Mouse (Mus musculus): Measurements from ENCODE around the gene Mfsd13b.
"Not testable (repeated sequence)": the region's sequence is repeated elsewhere in the genome, so short reads cannot be mapped to it uniquely, and the experiment has no call there.

Mfsd13b gene

DNA sequence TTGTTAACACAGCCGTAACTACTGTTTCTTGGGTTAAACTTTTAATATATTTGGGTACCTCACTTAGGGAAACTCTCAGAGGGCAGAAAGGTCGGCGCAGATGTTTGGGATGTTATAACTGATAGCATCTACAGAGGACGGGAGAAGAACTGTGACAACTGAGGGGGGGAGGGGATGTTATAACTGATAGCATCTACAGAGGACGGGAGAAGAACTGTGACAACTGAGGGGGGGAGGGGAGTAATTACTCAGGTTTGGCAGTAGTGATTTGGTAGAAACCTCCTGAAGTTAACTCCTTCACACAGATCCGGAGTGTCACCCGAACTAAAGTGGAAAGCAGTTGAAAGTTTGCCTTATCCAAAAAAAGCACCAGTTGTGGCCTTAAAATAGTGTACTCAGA, 659 bp downstream of the Mfsd13b start:
- DNase-seq (ENCODE audit: low read depth, low spot score): no peak

DNA sequence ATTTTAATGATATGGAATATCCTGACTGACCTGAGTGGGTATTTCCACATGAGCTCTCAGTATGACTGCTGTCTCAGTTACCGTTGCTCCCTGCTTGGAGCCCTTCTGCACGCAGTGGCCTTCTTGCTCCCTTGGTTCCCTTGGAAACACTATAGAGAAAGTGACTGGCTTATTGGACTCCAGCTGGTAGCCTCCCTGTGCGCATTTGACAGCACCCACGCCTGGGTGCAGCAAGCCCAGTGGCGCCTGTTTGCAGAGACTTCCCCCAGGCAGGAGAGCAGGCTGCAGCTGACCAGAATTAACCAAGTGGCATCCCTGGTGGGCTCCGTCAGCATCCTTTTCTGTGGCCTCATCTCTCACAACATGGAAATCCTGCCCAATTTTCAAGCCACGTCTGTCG, 8.9 kb downstream of the Mfsd13b start:
- peak; percentile 57 for DNase-seq (ENCODE audit: low read depth, low spot score)

DNA sequence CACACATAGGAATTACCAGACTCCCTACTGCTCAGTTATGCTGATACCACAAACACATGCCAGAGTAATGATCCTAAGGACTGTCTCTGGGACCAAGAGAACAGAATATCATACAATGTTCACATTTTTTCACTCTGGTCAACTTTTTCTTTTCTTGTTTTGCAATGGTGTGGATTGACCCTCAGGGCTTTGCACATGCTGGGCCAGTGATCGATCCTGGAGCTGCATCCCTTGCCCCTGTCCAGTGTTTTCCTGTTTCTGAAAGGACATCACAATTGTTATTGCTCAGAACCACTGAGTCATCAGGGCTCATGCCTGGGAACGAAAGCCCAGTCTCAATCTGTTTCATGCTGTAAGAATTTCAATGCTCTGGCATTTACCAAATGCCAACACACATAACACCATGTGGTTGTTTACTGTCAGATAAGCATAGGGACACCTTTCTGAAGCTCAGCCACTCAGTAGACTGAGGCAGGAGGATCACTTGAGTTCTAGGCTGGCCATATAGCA, 16.8 kb downstream of the Mfsd13b start:
- no peak for DNase-seq (ENCODE audit: low read depth, low spot score)

DNA sequence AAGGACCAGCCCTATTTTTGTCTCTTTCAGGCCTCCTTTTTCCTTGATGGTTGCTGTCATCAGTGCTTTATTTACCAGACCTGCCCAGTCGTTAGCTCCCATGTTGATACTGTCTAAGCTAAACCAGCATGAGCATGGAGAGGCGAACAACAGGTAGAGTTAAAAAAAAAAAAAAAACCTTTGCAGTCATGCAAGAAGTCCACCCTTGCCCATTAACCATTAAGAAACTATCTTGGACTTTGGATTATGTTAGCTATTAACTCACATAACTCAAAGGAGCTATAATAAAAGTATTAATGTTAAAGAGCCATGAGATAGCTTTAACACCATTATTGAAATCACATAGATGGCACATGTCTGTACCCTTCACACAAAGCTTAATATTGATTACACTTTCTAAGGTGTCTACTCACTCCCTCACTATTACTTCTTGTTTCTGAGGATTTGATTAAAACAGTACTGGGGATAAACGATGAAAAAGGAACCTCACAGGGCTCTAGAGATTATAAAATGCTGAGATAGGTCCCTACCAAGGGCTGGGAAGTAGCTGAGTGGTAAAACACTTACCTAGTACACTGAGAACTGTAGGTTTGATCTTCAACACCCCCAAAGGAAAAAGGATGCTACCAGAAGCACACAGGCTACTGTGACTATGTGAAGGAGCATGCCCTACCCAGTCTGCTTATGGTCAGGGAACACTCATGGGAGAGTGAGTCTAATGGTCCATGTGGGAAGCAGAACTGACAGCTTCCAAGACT, 17.9 kb downstream of the Mfsd13b start:
- DNase-seq (ENCODE audit: low read depth, low spot score): no peak

DNA sequence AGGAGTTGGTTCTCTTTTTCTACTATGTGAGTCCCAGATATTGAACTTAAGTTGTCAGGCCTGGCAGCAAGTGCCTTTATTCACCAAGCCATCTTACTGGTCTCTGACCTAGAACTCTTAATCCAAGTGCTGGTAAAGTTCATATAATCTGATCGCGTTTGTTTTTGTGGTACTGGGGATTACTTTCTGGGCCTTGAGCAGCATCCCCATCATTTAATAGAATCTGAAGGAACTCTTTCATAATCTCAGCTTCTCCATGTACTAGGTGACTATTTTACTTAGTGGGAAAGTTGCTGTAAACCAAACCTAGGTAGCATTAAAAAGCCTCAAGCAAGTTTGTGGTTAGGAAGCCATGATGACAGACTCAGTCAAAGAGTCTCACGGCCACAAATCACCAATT, 19.6 kb downstream of the Mfsd13b start:
- no peak for DNase-seq (ENCODE audit: low read depth, low spot score)

DNA sequence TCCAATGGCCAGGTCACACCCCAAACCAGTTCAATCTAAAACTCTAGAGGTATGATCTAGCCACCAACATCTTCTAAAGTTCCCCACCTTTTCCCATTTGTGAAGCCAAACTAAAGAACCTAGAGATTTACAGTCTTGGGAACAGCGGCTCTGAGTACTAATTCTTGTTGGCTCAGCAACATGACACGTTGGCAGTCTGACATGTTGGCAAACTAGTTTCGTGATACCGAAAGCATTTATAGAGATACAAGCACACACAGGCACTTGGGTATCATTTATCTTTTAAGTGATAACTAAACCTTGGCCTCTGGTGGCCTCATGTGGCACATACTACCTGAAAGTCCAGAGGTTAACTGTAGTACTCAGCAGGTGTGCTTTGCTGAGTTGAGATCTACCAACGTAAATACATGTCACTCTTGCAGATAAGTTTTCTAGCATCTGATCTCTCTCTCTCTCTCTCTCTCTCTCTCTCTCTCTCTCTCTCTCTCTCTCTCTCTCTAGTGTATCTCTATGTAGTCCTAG, 20.2 kb downstream of the Mfsd13b start:
- DNase-seq (ENCODE audit: low read depth, low spot score): no peak

DNA sequence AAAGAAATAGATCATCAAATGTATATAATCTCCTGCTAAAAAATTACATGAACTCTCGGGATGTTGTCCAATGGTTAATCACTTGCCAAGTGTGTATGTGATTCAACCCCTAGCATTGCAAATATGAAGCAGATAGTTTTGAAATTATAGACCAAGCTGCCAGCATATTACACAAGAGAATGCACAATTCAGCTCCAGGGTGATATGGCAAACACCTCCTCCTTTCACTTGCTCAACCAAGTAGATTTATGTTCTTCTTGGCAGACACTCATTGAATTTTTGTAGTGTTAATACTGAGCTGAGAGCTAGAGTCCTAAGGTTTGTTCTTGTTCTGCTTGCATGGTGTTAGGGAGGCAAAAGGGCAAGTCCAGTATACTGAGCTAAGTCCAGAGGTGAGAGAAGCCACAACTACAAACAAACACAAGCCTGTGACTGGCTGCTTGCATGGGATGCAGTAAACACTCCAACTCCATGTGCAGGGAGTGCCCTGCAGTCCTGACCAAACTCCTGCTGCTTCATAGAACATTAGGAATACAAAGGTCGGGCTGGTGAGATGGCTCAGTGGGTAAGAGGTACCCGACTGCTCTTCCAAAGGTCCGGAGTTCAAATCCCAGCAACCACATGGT, 21.6 kb downstream of the Mfsd13b start:
- DNase-seq (ENCODE audit: low read depth, low spot score): no peak

DNA sequence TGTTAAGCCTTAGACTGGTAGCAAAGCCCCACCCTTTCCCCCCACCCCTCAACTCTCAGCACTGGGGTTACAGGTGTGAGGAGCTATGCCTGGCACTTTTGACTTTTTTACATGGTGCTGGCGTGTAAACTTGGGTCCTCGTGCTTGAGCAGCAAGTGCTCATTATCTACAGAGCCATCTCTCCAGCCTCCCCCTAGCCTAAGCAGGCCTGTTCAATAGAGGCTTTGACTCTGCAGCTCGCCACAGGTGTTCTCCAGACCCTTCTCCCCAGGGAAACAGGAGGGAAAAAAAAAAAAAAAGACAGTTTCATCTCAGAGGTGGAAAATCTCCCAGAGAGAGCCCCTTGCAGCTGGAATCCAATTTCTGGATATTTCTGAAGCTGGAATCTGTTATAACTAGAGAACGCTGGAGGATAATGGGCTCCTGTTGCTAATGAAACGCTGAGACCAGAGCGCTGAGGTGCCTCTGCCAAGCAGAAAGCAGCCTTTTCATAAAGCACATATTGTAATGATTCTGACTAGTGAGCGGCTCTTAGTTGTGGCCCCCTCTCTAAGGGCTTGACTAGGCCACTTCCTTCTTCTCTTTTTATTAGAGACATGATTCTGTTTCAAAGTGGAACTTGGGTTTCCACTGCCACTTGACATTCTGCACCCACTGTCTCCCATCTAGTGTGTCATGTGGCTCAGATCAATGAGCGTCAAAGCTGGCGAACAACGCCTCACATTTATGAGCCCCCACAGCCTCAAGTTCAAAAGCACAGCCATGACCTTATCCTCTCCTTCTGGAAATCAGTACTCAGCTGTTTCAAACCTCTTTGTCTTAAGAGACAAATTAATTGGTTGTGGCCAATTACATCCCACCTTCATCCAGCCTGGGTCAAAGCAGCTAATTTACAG, 29.7 kb downstream of the Mfsd13b start:
- DNase-seq (ENCODE audit: low read depth, low spot score): peak; percentile 20

DNA sequence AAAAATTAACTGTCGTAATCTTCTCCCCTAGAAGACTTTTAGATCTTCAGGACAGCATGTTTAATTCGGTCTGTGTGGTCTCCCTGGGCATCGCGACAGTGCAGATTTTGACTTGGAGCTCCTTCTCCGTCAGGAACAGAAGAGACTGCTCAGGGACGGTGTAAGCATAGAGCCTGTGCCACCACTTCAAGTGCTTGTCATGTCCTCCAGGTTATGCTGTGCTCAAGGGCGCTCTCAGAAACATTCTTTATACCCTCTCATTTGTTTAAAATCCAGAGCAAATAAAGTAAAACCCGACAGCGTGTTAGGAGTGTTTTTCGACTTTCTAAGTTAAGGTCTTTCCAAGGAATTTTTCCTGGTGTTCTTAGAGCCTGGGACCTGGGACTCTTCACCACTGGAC, 32.2 kb downstream of the Mfsd13b start:
- no peak for DNase-seq (ENCODE audit: low read depth, low spot score)

DNA sequence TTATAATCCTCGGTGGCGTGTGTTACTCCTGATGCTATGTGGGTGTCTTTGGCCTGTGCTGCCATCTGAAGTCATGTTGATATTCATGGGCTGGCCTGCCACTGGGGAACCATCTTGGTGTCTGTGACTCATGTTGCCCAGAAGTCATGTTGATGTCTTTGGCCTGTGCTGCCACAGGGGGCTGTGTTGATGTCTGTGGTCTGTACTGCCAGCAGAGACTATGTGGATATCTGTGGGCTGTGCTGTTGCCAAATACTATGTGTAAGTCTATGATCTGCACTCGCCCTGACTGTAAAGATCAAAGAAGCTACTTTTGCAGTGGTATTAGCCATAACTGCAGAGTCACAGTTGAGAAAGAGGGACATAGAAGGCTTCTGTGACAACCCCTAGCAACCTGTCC, 36.5 kb downstream of the Mfsd13b start:
- no peak for DNase-seq (ENCODE audit: low read depth, low spot score)

DNA sequence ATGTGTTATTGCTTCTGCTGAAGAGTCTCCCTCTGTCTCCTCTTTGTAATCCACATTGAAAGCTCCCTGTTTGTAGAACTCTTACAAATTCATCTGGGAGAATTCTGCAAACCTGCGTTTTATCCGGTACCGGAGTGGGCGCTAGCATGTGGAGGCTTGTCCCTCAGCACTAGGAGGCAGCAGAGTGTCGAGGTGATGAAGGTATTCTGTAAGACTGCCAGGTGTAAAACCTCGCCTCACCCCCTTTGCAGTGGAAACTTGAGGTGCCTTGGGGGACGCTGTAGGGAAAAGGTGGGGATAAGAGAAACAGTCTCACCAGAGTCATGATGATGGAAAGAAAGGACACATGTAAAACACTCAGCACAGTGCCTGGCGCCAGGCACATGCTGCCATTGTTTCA, 38.0 kb downstream of the Mfsd13b start:
- DNase-seq (ENCODE audit: low read depth, low spot score): peak; percentile 58

DNA sequence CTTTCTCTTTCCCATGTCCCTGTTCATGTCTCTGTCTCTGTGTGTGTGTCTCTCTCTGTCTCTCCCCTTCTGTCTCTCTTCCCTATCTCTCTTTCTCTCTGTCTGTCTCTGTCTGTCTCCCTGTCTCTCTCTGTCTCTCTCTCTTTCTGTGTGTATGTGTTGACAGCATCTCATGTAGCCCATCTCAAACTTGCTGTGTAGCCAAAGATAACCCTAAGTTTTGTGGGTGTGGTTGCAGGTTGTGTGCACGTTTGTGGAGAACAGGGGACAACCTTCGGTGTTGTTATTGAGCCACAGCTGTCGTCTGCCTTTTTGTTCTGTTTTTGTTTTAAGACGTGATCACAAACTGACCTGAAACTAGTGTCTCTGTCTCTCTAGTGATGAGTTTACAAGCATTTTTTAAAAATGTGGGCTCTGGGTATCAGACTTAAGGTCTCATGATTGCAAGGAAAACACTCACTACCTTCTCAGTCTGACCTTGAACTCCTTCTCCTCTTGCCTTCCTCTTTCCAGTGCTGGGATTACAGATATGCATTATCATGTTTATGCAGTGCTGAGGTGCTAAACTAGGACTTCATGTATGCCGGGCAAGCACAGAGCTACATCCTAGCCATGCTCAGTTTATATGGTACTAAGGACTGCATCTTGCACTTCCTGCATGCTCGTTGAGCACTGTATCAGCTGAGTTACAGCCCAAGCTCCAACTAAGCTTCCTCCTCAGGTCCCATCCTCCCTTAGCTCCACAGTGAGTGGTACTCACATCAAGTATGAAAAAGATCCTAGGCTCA, 43.1 kb downstream of the Mfsd13b start:
- no peak for DNase-seq (ENCODE audit: low read depth, low spot score)

DNA sequence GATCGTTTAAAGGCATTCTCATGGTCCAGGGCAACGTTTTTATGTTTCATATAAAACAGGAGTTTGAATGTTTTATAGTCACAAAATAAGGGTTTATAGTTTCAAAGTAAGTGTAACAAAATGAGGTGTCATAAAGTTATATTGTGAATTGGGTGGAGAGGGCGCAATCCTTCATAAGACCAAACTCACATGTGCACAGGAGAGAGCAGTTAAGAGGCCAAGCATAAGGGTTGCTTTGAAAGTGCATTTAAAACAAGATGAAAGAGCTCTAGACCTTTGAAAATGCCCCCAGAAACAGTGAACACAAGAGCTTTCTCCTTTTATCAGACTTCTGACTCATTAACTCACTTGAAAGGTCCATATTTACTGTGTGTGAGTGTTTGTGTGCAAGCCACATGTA, 44.0 kb downstream of the Mfsd13b start:
- DNase-seq (ENCODE audit: low read depth, low spot score): no peak

DNA sequence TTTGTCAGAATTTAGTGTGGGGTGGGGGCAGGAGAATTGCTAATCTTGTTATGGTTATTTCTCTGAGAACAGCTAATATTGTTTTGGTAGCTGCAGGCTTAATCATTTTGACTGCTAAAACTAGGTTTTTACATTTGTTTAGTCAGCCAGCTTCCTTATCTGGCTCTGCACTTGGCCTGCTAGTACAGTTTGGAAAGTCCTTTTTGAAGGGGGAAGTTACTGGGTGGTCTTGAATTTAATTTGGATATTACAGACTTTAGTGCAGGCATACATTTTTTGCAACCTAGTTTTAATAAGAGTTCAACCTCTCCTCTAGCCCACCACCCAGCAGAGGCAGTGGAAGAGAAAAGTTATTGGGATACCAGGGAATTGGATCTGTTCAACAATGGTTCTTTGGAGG, 47.6 kb downstream of the Mfsd13b start:
- not testable (repeated sequence) for DNase-seq (ENCODE audit: low read depth, low spot score)

DNA sequence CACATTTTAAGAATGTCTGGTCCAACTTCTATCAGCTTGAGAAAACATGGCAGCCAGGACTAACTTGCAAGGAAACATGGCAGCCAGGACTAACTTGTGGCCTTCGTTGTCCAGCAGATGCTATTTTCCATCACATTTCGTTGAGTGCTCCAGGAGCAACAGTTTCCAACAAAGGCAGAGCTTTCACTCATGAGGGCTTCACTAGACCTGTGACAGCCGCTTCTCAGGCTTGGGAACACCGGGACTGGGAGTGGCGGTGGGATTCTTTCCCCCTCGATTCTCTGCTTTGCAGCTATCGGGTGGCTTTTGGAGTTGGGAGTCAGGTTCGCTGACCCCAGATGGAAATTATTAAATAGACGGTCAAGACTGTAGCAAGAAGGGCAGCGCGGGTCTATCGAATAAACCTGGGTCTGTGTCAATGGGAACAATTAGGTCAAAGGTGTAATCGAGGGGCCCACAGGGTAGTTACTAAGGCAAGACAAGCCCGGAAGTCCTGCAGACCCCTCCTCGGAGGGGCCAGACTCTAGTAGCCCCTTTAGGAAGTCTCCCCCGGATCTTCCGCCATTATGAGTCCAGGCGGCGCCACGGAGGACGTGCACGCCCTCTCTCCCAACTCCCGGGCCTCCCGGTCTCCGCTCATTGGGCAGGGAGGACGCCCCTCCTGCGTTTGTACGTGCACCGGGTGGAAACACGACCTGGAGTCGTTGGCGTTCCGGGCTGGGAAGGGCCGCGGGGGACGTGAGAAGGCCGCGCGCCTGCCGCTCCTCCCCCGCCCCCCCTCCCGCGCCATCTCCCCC, 51.7 kb downstream of the Mfsd13b start, which contains the start of gene Mettl9:
Gene Mettl9 (plus strand): TSS at position 590 of the 797 bp plus-strand sequence.
- peak; percentile 99 for DNase-seq (ENCODE audit: low read depth, low spot score)

DNA sequence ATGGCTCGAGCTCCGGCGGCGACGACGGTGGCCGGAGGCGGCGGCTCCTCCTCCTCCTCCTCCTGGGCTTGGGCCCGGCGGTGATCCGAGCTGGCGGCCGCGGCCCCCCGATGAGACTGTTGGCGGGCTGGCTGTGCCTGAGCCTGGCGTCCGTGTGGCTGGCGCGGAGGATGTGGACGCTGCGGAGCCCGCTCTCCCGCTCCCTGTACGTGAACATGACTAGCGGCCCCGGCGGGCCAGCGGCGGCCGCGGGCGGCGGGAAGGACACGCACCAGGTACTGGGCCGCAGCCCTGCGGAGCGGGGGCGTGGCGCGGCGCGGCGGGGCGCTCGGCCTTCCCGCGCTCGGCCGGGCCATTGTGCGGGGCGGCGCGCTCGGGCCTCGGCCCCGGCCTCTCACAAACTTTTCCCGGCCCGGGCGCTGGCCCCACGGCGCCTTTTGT, 52.4 kb downstream of the Mfsd13b start:
- peak; percentile 73 for DNase-seq (ENCODE audit: low read depth, low spot score)

DNA sequence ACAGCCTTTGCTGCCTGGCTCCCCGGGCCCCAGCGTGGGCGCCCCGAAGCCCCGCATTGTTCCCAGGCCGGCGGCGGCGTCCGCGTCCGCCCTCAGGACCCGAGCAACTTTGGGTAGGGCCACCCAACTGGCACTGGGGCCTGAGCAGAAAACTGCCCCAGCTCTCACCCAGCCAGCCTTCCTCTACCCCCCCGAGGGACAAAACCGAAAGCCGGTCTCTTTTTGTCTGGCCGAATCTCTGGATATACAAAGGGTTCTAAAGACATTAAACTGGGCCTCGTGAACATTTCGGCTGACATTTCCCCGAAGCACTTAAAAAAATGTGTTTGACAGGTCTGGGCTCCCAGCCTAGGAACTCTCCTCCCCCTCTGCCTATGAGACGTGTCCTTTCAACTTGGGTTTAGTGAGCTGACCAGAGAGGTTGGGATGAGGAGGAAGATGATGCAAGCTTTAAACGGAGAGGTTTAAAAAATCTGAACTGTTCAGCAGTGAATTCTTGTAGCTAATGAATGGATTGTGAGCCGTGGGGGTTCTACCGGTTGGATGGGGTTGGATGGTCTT, 52.9 kb downstream of the Mfsd13b start:
- peak; percentile 36 for DNase-seq (ENCODE audit: low read depth, low spot score)

DNA sequence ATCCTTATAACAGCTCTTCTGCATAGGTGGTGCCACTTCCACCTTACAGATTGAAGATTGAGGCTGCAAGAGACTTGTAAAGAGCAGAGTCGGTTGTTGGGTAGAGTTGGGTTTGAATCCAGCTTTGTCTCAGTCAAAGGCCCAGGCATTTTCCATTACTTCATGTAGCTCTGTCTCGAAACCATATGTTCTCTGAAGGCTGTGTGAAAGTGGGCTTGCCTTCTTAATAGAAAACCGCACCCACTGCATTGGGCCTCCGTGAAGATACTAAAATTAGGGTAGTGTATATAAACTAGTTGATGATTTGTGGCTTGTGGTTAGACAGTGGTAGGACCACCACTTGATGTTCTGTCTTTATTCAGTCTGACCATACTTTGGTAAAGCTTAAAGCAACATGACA, 58.3 kb downstream of the Mfsd13b start:
- DNase-seq (ENCODE audit: low read depth, low spot score): no peak

DNA sequence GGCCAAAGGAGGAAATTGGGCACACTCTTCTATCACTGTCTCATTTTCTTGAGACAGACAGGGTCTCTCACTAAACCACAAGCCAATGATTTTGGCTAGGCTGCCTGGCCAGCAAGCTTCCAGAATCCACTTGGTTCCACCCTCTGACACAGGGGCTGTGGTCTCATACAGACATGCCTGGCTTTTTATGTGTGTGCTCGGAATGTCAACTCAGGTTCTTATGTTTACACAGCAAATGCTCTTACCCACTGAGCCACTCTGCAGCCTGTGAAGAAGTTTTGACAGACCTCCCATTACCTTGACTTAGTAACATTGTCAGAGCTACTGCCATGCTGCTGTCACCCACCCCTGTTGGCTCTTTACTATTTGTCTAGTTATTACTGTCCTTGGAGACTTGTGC, 59.7 kb downstream of the Mfsd13b start:
- DNase-seq (ENCODE audit: low read depth, low spot score): no peak

DNA sequence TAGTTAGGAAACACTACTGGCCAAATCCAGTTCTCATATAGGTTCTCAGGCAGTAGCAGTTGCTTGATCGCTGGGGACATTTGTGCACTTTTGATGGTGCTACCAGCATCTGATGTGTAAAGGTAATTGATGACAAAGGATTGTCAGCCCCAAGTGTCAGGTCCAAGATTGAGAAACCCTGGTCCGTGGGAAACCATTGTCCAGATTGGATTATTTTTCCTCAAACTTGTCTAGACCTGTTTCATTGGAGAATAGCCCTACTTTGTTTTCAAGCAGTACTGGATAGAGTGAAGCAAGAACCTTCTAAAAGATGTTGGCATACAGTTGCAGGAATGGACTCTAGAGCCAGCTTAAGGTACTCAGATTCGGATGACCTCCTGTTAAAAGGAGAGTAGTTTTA, 60.7 kb downstream of the Mfsd13b start:
- DNase-seq (ENCODE audit: low read depth, low spot score): no peak

All from brain, adult 2 months (tissue).